Comparison of ENCODE assay signal across 14 mouse cellular contexts in genomic region chrX:36487996-36488395, GRCm38 (mm10). TPM values are rescaled to one million over a fixed set of nuclear protein-coding genes. Genes with fewer than 3 reads are reported as not detected.
DNase-seq lines count a peak whose midpoint lies in the region; ATAC-seq and TF ChIP-seq lines count a peak whose summit lies in the region.
"Had no signal": no experiment of that assay in that cellular context is flagged by ENCODE, and none has a peak within 500 bp of the region (broad histone marks: within the 10 kb centered on the region; RNA-seq: fewer than 3 reads in every experiment).

No protein-coding gene starts in this region.

- ATAC-seq in forebrain, postnatal 0 days = no peak
- no peak for ATAC-seq in forebrain, embryonic 12.5 days (ENCODE audit: low FRiP score)
- no peak for ATAC-seq in erythroid progenitor cell, adult 5-6 weeks (replicated peaks; ENCODE audit: low FRiP score, poor library complexity, severe bottlenecking)
- ATAC-seq: forebrain, embryonic 15.5 days had no signal

- no peak for TF ChIP-seq POLR2A in lung, adult 2 months (IDR thresholded peaks at IDR 0.05; ENCODE audit: borderline replicate concordance, extremely low read depth, low read depth, low read length)

- H3K9ac ChIP-seq in forebrain, postnatal 0 days = no peak overlapping the region
- no peak overlapping the region for H3K9ac ChIP-seq in forebrain, embryonic 12.5 days
- H3K9ac ChIP-seq: forebrain, embryonic 15.5 days; heart, embryonic 12.5 days; limb, embryonic 12.5 days; stomach, embryonic 15.5 days had no signal

- TF ChIP-seq CTCF in forebrain, postnatal 0 days (IDR thresholded peaks at IDR 0.05; ENCODE audit: low read depth) = peak; percentile 58
- TF ChIP-seq CTCF in lung, adult 2 months (IDR thresholded peaks at IDR 0.05; ENCODE audit: insufficient read depth, low read length) = peak; percentile 35

- no peak overlapping the region for H3K27ac ChIP-seq in forebrain, postnatal 0 days (ENCODE audit: low read depth, low read length)
- H3K27ac ChIP-seq in forebrain, embryonic 12.5 days = no peak overlapping the region
- H3K27ac ChIP-seq: forebrain, embryonic 15.5 days; limb, embryonic 12.5 days; stomach, embryonic 15.5 days had no signal

- no peaks in the 10 kb centered on the region for H3K36me3 ChIP-seq in forebrain, postnatal 0 days (ENCODE audit: insufficient read depth)
- H3K36me3 ChIP-seq in forebrain, embryonic 12.5 days (replicated peaks) = no peaks in the 10 kb centered on the region
- H3K36me3 ChIP-seq: forebrain, embryonic 15.5 days; heart, embryonic 12.5 days; limb, embryonic 12.5 days; stomach, embryonic 15.5 days had no signal

- H3K27me3 ChIP-seq in forebrain, postnatal 0 days (ENCODE audit: insufficient read depth, low read length) = no peaks in the 10 kb centered on the region
- no peaks in the 10 kb centered on the region for H3K27me3 ChIP-seq in forebrain, embryonic 12.5 days
- H3K27me3 ChIP-seq: forebrain, embryonic 15.5 days; heart, embryonic 12.5 days; limb, embryonic 12.5 days; stomach, embryonic 15.5 days had no signal

- no peak overlapping the region for H3K4me3 ChIP-seq in forebrain, postnatal 0 days (ENCODE audit: low read depth, low read length)
- H3K4me3 ChIP-seq in forebrain, embryonic 12.5 days (replicated peaks) = no peak overlapping the region
- no peak overlapping the region for H3K4me3 ChIP-seq in lung, adult 2 months (replicated peaks; ENCODE audit: extremely low read depth, low read depth, low read length)
- H3K4me3 ChIP-seq: forebrain, embryonic 15.5 days; heart, embryonic 12.5 days; limb, embryonic 12.5 days; stomach, embryonic 15.5 days had no signal

- no peaks in the 10 kb centered on the region for H3K9me3 ChIP-seq in forebrain, postnatal 0 days (ENCODE audit: low read length)
- H3K9me3 ChIP-seq in forebrain, embryonic 12.5 days = no peaks in the 10 kb centered on the region
- H3K9me3 ChIP-seq: forebrain, embryonic 15.5 days; heart, embryonic 12.5 days; limb, embryonic 12.5 days; stomach, embryonic 15.5 days had no signal

- no peak overlapping the region for H3K4me2 ChIP-seq in forebrain, postnatal 0 days (ENCODE audit: low read depth)
- no peak overlapping the region for H3K4me2 ChIP-seq in forebrain, embryonic 12.5 days
- H3K4me2 ChIP-seq: forebrain, embryonic 15.5 days; heart, embryonic 12.5 days; limb, embryonic 12.5 days; stomach, embryonic 15.5 days had no signal

- no peaks in the 10 kb centered on the region for H3K4me1 ChIP-seq in forebrain, postnatal 0 days (ENCODE audit: insufficient read depth)
- H3K4me1 ChIP-seq in forebrain, embryonic 12.5 days = no peaks in the 10 kb centered on the region
- no peaks in the 10 kb centered on the region for H3K4me1 ChIP-seq in lung, adult 2 months (ENCODE audit: control insufficient read depth, insufficient read depth, low read length)
- H3K4me1 ChIP-seq: forebrain, embryonic 15.5 days; heart, embryonic 12.5 days; limb, embryonic 12.5 days; stomach, embryonic 15.5 days had no signal

- DNase-seq in forebrain, postnatal 0 days = no peak
- no peak for DNase-seq in lung, adult 2 months
- DNase-seq in lung, postnatal 4 days = no peak
- peak; percentile 30 for DNase-seq in R1 (ENCODE audit: low read depth, low spot score)
- peak; percentile 38 for DNase-seq in retina, embryonic 14.5 days (ENCODE audit: low spot score)
- DNase-seq in neural tube, embryonic 10.5 days (ENCODE audit: extremely low spot score, low spot score) = no peak
- DNase-seq: adrenal gland, adult 8-10 months; kidney, postnatal 14 days had no signal

- 44% methylated on average over 7 of the region's 7 CpGs for WGBS in forebrain, postnatal 0 days
- 37% methylated on average over 7 of the region's 7 CpGs for WGBS in forebrain, embryonic 12.5 days
- 41% methylated on average over 7 of the region's 7 CpGs for WGBS in lung, adult 2 months

RNA-seq across cellular contexts. Expression of gene Gm14569, which starts 3.6 kb away (rescaled TPM):
- 0.05 TPM in 1 of 2 replicates, not detected in the other for total RNA-seq in forebrain, postnatal 0 days (2014; rRNA removed)
- not detected in 2 replicates for polyA plus RNA-seq in forebrain, postnatal 0 days (2015; fragmentation: Nextera tagmentation; extraction: Ambion mirVana)
- polyA plus RNA-seq in forebrain, embryonic 12.5 days (2016; fragmentation: Nextera tagmentation; extraction: Ambion mirVana) = not detected in 2 replicates
- polyA plus RNA-seq in lung, adult 2 months (2012; rRNA removed) = 0.08 and 0.21 TPM in 2 replicates
- total RNA-seq in erythroid progenitor cell, adult 5-6 weeks (2015; ENCODE audit: low replicate concordance) = not detected in 2 replicates
- total RNA-seq in erythroid progenitor cell, adult 5-6 weeks (2017; ENCODE audit: low replicate concordance) = not detected in 2 replicates
- polyA plus RNA-seq: forebrain, embryonic 15.5 days; heart, embryonic 12.5 days; limb, embryonic 12.5 days; stomach, embryonic 15.5 days had no signal

Comparison
In these comparisons a context has a peak if more than half of its experiments do, and no peak if none do; other contexts are left out.
1. DNase-seq: peak in R1 (single experiment) and retina, embryonic 14.5 days (single experiment); none in forebrain, postnatal 0 days (single experiment), lung, adult 2 months (single experiment), lung, postnatal 4 days (0 of 2) and neural tube, embryonic 10.5 days (single experiment).